Mouse (Mus musculus) hindbrain, embryonic 15.5 days (tissue): Measurements from ENCODE around the gene Tmem256. TPM values are rescaled to one million over a fixed set of nuclear protein-coding genes. Genes with fewer than 3 reads are reported as not detected.

Source experiments
- ATAC-seq: fragments of 200-750 bp; cut with Nextera tagmentation; 2 replicates; pipeline ENCODE4 v1.8.0; 2017; ENCODE audit warnings: low read depth, moderate number of reproducible peaks, moderate TSS enrichment; ENCODE audit not compliant: low FRiP score
- H3K27ac ChIP-seq: fragments of 300-500 bp; sonication (generic); replicated peaks from 2 replicates; pipeline ENCODE4 v1.5.1; 2015; ENCODE audit warnings: mild to moderate bottlenecking, inconsistent platforms
- H3K27me3 ChIP-seq: fragments of 300-500 bp; sonication (generic); 2 replicates; pipeline ENCODE4 v1.6.1; 2015; ENCODE audit warnings: control low read depth, inconsistent platforms
- H3K36me3 ChIP-seq: fragments of 300-500 bp; sonication (generic); 2 replicates; pipeline ENCODE4 v1.6.1; 2015; ENCODE audit warnings: control low read depth, inconsistent platforms
- H3K4me1 ChIP-seq: fragments of 300-500 bp; sonication (generic); replicated peaks from 2 replicates; pipeline ENCODE4 v1.6.1; 2015; ENCODE audit warnings: control low read depth, inconsistent platforms
- H3K4me2 ChIP-seq: fragments of 300-500 bp; sonication (generic); 2 replicates; pipeline ENCODE4 v1.6.1; 2015; ENCODE audit warnings: moderate library complexity, mild to moderate bottlenecking, inconsistent platforms
- H3K4me3 ChIP-seq: fragments of 300-500 bp; sonication (generic); 2 replicates; pipeline ENCODE4 v1.5.1; 2015; ENCODE audit warnings: mild to moderate bottlenecking, inconsistent platforms
- H3K9ac ChIP-seq: fragments of 300-500 bp; sonication (generic); 2 replicates; pipeline ENCODE4 v1.6.1; 2015; ENCODE audit warnings: inconsistent platforms
- H3K9me3 ChIP-seq: fragments of 300-500 bp; sonication (generic); 2 replicates; pipeline ENCODE4 v1.6.1; 2016; ENCODE audit warnings: control low read depth, inconsistent platforms
- WGBS: fragments of 180-500 bp; shearing (Covaris S2); methylation state at CpG from one replicate; pipeline ENCODE4 v1.1.7; 2015; 5-methylcytosine and 5-hydroxymethylcytosine counted together
- polyA plus RNA-seq: library from polyadenylated mRNA; unstranded; fragments of >200 nt; fragmentation: Nextera tagmentation; extraction: Ambion mirVana; gene quantifications from 2 replicates; pipeline ENCODE4 v1.2.1, GENCODE M21; 2015

The Tmem256 gene
- polyA plus RNA-seq, 1 experiment from 2014 or later: 375 TPM

DNA sequence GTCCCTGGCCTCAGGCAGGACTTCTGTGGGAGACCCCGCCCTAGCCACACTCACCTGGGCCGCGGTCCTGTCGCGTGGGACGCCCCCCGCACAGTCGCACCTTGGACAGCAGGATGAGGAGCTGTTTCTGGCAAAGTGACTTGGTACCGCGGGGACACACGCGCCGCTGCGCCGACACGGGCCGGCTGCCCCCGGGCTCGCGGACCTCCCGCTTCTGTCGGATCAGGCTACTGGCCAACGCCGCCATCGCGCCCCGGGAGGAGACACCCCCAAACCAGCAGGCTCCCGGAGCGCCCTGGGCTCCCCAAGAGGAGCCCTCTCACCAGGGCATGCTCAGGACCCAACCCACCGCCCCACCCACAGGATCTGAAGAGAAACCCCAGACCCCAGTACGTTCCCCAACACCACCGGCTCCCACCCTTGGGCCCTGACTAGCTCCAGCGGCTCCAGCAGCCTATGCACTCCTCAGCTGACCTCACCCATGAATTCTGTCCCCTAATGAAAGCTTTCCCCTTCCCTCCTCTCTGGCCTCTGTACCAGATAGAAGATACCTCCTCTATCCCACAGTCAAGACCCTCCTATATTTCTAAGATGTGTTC lies 36.8 kb upstream of the Tmem256 start, which contains the start of gene Fgf11:
Gene Fgf11, minus strand, starts transcription at position 479 of the 599 bp plus-strand sequence.
- H3K4me2 ChIP-seq: peak within 1 kb of the TSS; percentile 94
- no peak for ATAC-seq
- H3K27me3 ChIP-seq: peaks cover 23% of the 10 kb centered on the region
- peaks cover 61% of the 10 kb centered on the region for H3K4me1 ChIP-seq
- H3K9ac ChIP-seq: peak within 1 kb of the TSS; percentile 69
- peak within 1 kb of the TSS; percentile 69 for H3K4me3 ChIP-seq
- no peaks in the 10 kb centered on the region for H3K9me3 ChIP-seq
- WGBS: under 1% methylated on average over 33 of the region's 33 CpGs
- H3K27ac ChIP-seq: peak within 1 kb of the TSS; percentile 96
- no peaks in the 10 kb centered on the region for H3K36me3 ChIP-seq

DNA sequence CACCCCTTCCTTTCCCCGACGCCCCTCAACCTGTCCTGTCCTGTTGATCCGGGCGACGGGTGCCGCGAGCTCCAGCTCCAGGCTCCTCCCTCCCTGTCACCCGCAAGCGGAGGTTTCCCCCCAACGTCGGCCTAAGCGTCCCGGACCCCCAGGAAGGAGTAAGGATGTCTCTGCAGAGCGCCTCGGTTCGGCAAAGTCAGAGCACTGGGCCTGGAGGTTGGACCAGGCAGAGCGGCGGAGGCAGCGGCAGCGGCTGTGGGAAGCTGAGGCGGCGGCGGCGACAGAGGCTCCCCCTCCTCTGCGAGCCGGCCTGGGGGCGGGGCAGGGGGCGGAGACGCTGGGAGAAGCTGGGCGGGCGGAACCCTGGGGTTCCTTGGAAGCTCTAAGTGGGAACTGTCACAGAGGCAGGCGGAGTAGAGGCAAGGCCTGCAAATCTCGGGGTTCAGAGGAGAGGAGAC lies 35.6 kb upstream of the Tmem256 start:
- Histone ChIP-seq H3K9me3 (no peaks in the 10 kb centered on the region), H3K27ac (peak overlapping the region; percentile 78), H3K27me3 (peaks cover 24% of the 10 kb centered on the region), H3K4me1 (peaks cover 61% of the 10 kb centered on the region), H3K4me3 (peak overlapping the region; percentile 69), H3K9ac (peak overlapping the region; percentile 69), H3K4me2 (peak overlapping the region; percentile 94), H3K36me3 (no peaks in the 10 kb centered on the region)
- ATAC-seq: peak; percentile 25; the same call in 1 of the 2 replicates
- 0% methylated on average over 33 of the region's 33 CpGs for WGBS

DNA sequence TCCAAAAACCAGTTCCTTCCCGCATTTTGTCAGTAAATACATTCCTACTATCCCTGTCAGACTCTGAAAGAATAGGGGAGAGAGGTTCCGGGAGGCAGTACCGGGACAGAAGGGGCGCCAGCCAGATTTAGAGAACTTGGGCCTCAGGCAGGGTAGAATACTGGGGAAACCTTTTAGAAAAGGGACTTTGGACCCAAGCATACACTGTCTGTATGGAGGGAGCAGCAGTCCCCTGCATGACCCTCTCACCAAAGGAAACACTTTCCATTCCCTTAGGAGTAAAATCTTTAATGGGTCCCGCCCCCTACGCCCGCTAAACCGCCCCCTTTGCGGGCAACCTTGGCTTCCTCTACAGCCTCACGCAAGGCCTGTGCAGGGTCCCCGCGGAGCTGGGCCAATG lies 35.0 kb upstream of the Tmem256 start:
- Histone ChIP-seq H3K4me1 (peaks cover 61% of the 10 kb centered on the region), H3K4me2 (peak overlapping the region; percentile 94), H3K9ac (peak overlapping the region; percentile 69), H3K27ac (peak overlapping the region; percentile 78), H3K4me3 (peak overlapping the region; percentile 69), H3K27me3 (peaks cover 24% of the 10 kb centered on the region), H3K9me3 (no peaks in the 10 kb centered on the region), H3K36me3 (no peaks in the 10 kb centered on the region)
- ATAC-seq: no peak
- WGBS: 2% methylated on average over 12 of the region's 12 CpGs

DNA sequence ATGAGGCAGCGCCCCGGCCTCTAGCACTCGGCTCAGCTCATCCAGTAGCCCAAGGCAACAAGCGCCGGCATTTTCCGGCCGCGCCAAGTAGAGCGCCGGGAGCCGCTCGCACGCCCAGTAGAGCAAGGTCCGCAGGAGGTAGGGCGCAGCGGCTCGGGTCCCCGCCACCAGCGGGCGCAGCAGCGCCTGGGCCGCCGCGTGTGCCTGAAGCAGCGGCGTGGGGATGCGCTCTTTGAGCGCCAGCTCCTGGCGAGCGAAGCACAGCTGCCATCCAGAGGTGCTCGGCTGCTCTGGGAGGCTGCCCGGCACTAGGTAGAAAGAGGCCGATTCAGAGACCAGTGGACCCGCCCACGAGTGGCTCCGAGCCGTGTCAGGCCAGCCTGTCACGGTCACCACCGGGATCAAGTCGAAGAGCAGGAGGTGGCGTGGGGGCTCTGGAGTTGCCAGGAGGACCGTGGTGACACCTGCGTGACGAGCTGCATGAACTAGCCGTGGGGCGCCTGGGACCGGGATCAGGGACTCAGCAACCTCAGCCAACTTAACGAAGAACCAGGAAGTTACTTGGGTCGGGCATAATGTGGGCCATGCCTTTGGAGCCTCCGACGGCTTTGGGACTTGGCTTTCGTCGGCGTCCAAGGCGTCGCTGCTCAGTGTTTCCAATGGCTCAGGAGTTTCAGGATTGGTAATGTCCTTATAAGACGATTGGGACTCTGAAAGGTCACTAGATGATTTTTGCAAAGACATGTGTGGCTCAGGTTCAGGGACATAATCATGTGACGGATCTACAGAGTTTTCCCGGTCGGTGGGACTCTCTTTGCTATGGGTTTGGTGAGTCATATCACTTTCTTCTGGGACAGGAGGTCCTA lies 34.3 kb upstream of the Tmem256 start:
- peaks cover 24% of the 10 kb centered on the region for H3K27me3 ChIP-seq
- peaks cover 58% of the 10 kb centered on the region for H3K4me1 ChIP-seq
- ATAC-seq: peak; percentile 45
- H3K27ac ChIP-seq: peak overlapping the region; percentile 78
- peak overlapping the region; percentile 94 for H3K4me2 ChIP-seq
- WGBS: 1% methylated on average over 60 of the region's 60 CpGs
- H3K9me3 ChIP-seq: no peaks in the 10 kb centered on the region
- H3K36me3 ChIP-seq: no peaks in the 10 kb centered on the region
- H3K4me3 ChIP-seq: peak overlapping the region; percentile 69
- peak overlapping the region; percentile 69 for H3K9ac ChIP-seq

DNA sequence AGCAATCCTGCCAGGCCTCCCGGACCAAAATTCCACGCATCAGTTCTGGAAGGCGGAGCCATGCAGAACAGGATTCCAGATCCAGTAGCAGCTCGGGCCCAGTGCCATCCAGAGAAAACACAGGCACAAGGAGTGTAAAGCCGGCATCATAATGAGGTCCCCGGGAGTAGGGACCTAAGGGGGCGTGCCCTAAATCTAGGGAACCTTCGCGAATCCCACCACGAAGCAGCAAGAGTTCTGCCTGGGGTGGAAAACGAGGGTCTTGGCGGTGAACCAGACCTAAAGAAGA lies 33.7 kb upstream of the Tmem256 start:
- H3K36me3 ChIP-seq: no peaks in the 10 kb centered on the region
- peaks cover 24% of the 10 kb centered on the region for H3K27me3 ChIP-seq
- H3K4me2 ChIP-seq: peak overlapping the region; percentile 94
- no peak overlapping the region for H3K27ac ChIP-seq
- ATAC-seq: no peak
- no peaks in the 10 kb centered on the region for H3K9me3 ChIP-seq
- 6% methylated on average over 12 of the region's 12 CpGs for WGBS
- peak overlapping the region; percentile 69 for H3K4me3 ChIP-seq
- H3K4me1 ChIP-seq: peaks cover 52% of the 10 kb centered on the region
- no peak overlapping the region for H3K9ac ChIP-seq

DNA sequence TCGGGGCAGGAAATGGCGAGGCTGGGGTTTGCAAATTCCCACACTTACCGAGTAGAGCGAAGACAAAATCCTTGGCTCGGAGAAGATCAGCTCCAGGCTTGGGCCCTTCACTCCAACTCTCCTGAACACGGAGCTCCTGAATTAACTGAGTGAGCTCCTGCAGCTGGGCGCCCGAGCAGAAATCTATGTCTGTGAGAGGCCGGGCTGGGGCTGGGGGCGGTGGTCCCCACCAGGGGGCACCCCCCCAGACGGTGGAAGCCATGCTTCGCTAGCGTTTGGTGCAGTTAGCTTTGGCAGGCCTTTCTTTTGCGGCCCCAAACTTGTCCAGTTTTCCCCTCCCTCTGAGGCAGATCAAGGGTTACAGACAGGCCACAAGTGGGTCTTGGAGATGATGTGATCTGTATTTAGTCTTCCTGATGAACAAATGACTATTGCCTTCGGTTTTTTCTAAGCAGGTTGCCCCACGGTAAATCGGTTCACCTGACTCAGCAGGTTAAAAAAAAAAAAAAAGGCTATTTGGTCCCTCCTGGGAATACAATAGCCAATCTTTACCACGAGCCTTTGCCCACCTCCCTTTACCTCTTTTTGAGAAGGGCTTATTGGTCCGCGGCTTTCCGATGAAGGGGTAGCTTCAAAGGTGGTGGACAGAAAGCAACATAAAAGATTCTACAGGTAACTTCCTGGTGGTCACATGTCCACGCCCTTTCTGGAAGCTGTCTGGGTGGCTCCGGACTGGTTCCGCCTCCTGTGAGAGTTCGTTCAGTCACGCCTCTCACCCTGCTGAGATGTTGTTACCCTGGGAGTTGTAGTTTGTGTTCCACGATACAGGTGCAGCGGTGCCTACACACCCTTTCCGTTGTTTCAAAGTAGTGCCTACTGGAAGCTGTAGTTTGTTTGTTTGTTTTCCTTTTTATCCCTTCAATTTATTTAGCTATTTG lies 33.1 kb upstream of the Tmem256 start, which contains the start of gene Tmem102:
Gene Tmem102, minus strand, starts transcription at position 653 of the 938 bp plus-strand sequence.
- Histone ChIP-seq H3K27me3 (peaks cover 24% of the 10 kb centered on the region), H3K9ac (no peak within 1 kb of the TSS), H3K9me3 (no peaks in the 10 kb centered on the region), H3K27ac (no peak within 1 kb of the TSS), H3K4me3 (peak within 1 kb of the TSS; percentile 69), H3K4me2 (peak within 1 kb of the TSS; percentile 94), H3K36me3 (no peaks in the 10 kb centered on the region), H3K4me1 (peaks cover 45% of the 10 kb centered on the region)
- no peak for ATAC-seq
- WGBS: 5% methylated on average over 29 of the region's 29 CpGs

DNA sequence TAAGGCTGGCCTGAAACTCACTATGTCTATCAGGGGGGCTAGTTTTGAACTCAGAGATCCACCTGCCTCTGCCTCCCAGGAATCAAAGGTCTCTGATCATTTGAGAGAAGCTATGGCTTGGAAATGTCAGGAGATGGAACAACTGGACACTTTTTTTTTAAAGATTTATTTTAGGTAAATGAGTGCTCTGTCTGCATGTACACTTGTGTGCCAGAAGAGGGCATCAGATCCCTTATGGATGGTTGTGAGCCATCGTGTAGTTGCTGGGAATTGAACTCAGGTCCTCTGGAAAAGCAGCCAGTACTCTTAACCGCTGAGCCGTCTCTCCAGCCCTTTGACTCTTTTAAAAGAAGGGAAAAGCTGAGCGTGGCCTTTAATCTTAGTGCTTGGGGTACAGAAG lies 31.9 kb upstream of the Tmem256 start:
- Histone ChIP-seq H3K27me3 (peaks cover 24% of the 10 kb centered on the region), H3K9me3 (no peaks in the 10 kb centered on the region), H3K36me3 (no peaks in the 10 kb centered on the region), H3K9ac (no peak overlapping the region), H3K4me3 (no peak overlapping the region), H3K4me2 (no peak overlapping the region), H3K27ac (no peak overlapping the region), H3K4me1 (peaks cover 38% of the 10 kb centered on the region)
- no peak for ATAC-seq
- WGBS: 78% methylated on average over 4 of the region's 4 CpGs

DNA sequence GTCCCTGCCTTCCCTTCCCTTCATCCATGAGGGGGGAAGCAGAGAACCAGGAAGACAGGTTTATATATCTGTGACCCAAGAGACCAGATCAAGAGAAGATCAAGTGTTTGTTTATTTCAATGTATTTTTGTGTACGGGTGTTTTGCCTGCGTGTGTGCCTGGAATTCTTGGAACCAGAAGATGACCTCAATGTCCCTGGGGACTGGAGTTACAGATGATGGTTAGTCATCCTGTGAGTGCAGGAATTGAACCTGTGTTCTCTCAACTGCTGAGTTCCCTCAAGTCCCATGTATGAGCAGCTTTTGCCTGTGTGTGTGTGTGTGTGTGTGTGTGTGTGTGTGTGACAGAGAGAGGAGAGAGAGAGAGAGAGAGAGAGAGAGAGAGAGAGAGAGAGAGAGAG lies 30.7 kb upstream of the Tmem256 start:
- ATAC-seq: no peak
- 74% methylated on average over 2 of the region's 2 CpGs for WGBS
- no peak overlapping the region for H3K4me3 ChIP-seq
- H3K4me1 ChIP-seq: peaks cover 25% of the 10 kb centered on the region
- peaks cover 24% of the 10 kb centered on the region for H3K27me3 ChIP-seq
- no peaks in the 10 kb centered on the region for H3K9me3 ChIP-seq
- H3K36me3 ChIP-seq: no peaks in the 10 kb centered on the region
- H3K27ac ChIP-seq: no peak overlapping the region
- no peak overlapping the region for H3K4me2 ChIP-seq
- H3K9ac ChIP-seq: no peak overlapping the region

DNA sequence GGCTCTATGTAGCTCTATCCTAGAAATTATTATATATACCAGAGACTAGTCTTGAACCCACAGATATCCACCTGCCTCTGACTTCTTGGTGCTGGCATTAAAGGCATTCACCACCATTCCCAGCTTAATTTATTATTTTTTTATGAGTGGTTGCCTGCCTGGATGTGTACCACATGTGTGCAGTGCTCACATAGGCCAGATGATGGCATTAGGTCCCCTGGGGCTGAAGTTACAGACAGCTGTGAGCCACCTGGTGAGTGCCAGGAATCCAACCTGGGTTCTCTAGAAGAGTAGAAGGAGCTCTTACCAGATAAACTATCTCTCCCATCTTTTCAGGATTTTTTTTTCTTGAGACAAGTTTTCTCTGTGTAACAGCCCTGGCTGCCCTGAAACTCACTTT lies 28.0 kb upstream of the Tmem256 start:
- Histone ChIP-seq H3K36me3 (no peaks in the 10 kb centered on the region), H3K4me1 (no peaks in the 10 kb centered on the region), H3K4me2 (no peak overlapping the region), H3K4me3 (no peak overlapping the region), H3K9ac (no peak overlapping the region), H3K9me3 (no peaks in the 10 kb centered on the region), H3K27ac (no peak overlapping the region), H3K27me3 (peaks cover 16% of the 10 kb centered on the region)
- no peak for ATAC-seq

DNA sequence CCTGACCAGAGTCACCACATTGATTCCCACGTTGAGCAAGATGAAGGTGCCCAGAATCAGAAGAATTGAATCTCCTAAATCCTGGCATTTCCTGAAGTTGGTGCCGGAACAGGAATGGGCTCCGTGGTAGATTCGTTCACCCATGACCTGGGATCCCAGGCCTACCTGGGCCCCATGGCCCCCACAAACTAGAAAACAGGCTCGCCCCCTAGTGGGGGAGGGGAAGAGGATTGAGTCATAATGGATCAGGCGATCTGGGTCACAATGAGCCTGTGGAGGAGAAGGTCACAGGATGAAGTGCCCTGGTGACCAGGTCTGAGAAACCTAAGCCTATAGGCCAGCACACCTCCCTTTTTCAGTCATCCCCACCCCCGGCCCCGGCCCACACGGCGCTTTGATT lies 23.2 kb upstream of the Tmem256 start, which contains the start of gene Gm39566:
Gene Gm39566, minus strand, starts transcription at position 144 of the 400 bp plus-strand sequence.
- no peak for ATAC-seq
- Histone ChIP-seq H3K36me3 (no peaks in the 10 kb centered on the region), H3K27me3 (no peaks in the 10 kb centered on the region), H3K9me3 (no peaks in the 10 kb centered on the region), H3K27ac (no peak within 1 kb of the TSS), H3K9ac (no peak within 1 kb of the TSS), H3K4me2 (no peak within 1 kb of the TSS), H3K4me3 (no peak within 1 kb of the TSS), H3K4me1 (no peaks in the 10 kb centered on the region)
- 66% methylated on average over 10 of the region's 10 CpGs for WGBS

DNA sequence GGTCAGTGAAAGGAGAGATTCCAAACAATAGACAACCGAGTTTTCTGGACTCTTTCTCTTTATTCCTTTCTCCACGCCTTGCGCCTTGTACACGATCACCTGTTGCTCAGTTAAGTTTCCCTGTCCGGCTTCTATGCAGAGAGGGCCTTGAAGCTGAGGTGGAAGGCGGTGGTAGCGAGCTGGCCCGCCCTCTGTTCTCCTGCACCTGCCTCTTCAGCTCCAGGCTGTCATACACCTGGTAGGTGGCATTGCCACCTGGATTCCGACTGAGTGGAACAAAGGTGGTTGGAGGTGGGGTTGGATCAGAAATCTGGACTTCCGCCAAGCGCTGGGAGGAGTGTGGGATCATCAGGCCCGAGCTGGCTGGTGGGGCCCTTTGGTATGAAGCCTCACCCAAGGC lies 21.8 kb upstream of the Tmem256 start:
- no peak overlapping the region for H3K4me3 ChIP-seq
- WGBS: 92% methylated on average over 12 of the region's 12 CpGs
- ATAC-seq: no peak
- no peaks in the 10 kb centered on the region for H3K36me3 ChIP-seq
- no peak overlapping the region for H3K4me2 ChIP-seq
- H3K27me3 ChIP-seq: no peaks in the 10 kb centered on the region
- no peak overlapping the region for H3K9ac ChIP-seq
- no peaks in the 10 kb centered on the region for H3K4me1 ChIP-seq
- no peaks in the 10 kb centered on the region for H3K9me3 ChIP-seq
- H3K27ac ChIP-seq: no peak overlapping the region
